Mouse (Mus musculus) bone marrow macrophage, adult 2 months (primary cell): Measurements from ENCODE around the gene Cpped1.

Experiments
- CTCF ChIP-seq: IDR thresholded peaks from 2 replicates; pipeline ENCODE4 v1.5.1; 2012; ENCODE audit warnings: low read depth, mild to moderate bottlenecking, low read length, moderate library complexity
- POLR2A ChIP-seq: IDR thresholded peaks from 2 replicates; pipeline ENCODE4 v1.6.1; 2012; ENCODE audit warnings: mild to moderate bottlenecking, low read depth, low read length, borderline replicate concordance

GRCm38 (mm10) chr16:11906906-11907305 lies 2.3 kb downstream of the Cpped1 start:
- TF ChIP-seq POLR2A = no peak
- TF ChIP-seq CTCF = no peak
